Mouse (Mus musculus) urinary bladder, adult 2 months (tissue): ENCODE results near the gene Gmcl1. TPM values are rescaled to one million over a fixed set of nuclear protein-coding genes. Genes with fewer than 3 reads are reported as not detected.

Experiments used
- DNase-seq: peaks from one replicate; pipeline ENCODE4 v3.0.0; 2022; ENCODE audit warnings: low spot score
- polyA plus RNA-seq: library from polyadenylated mRNA; depleted of rRNA; stranded (reverse); fragments of >200 nt; gene quantifications from 2 replicates; pipeline ENCODE4 v1.2.3, GENCODE M21; 2012; rRNA removed

Gmcl1 gene
- polyA plus RNA-seq, 1 experiment, result 16.5 TPM

GRCm38 (mm10) chr6:86660161-86660877 lies 72.9 kb downstream of the Gmcl1 start:
- no peak for DNase-seq

DNA sequence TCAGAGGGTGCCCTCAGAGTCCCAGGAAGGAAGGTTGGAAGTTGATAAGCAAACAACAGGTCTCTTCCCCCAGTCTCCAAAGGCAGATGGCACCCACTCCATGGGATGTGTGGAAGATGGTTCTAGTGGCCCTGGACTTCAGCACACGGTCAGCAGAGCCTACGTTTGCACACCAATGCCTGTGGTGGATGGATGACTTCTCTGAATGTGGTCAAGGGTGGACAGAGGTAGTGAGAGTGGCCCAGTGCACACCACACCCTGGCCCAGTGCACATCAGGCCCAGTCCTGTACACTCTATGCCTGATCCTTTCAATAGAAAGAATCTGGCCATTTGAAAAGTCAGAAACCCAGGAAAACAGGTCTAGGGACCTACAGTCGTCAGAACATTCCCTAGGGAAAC lies 74.7 kb downstream of the Gmcl1 start:
- no peak for DNase-seq

- DNase-seq, result no peak
Observed at GRCm38 (mm10) chr6:86654270-86654916, 78.8 kb downstream of the Gmcl1 start.

GRCm38 (mm10) chr6:86653026-86653425 lies 80.2 kb downstream of the Gmcl1 start:
- no peak for DNase-seq

- DNase-seq, result no peak
Observed at GRCm38 (mm10) chr6:86646143-86646542, 87.0 kb downstream of the Gmcl1 start.

- no peak for DNase-seq
Observed at GRCm38 (mm10) chr6:86645551-86645950, 87.6 kb downstream of the Gmcl1 start.

- DNase-seq, result no peak
Observed at GRCm38 (mm10) chr6:86644775-86645400, 88.3 kb downstream of the Gmcl1 start.

Other genes with a start within 250 kb of the Gmcl1 start
- gene Pcbp1, start 207.1 kb downstream of the Gmcl1 start, polyA plus RNA-seq, result 153 and 183 TPM in 2 replicates
- 0.39 and 0.56 TPM in 2 replicates for gene Asprv1, start 105.2 kb downstream of the Gmcl1 start, polyA plus RNA-seq
- gene Mxd1, start 64.2 kb downstream of the Gmcl1 start, polyA plus RNA-seq, result 9.0 and 10.1 TPM in 2 replicates
- gene Snrnp27, start 48.9 kb downstream of the Gmcl1 start, polyA plus RNA-seq, result 60.5 and 65.3 TPM in 2 replicates
- 134 and 144 TPM in 2 replicates for gene Anxa4, start 60.2 kb upstream of the Gmcl1 start, polyA plus RNA-seq
- 21.2 and 21.9 TPM in 2 replicates for gene Aak1, start 116.1 kb upstream of the Gmcl1 start, polyA plus RNA-seq